In the genomic region with DNA sequence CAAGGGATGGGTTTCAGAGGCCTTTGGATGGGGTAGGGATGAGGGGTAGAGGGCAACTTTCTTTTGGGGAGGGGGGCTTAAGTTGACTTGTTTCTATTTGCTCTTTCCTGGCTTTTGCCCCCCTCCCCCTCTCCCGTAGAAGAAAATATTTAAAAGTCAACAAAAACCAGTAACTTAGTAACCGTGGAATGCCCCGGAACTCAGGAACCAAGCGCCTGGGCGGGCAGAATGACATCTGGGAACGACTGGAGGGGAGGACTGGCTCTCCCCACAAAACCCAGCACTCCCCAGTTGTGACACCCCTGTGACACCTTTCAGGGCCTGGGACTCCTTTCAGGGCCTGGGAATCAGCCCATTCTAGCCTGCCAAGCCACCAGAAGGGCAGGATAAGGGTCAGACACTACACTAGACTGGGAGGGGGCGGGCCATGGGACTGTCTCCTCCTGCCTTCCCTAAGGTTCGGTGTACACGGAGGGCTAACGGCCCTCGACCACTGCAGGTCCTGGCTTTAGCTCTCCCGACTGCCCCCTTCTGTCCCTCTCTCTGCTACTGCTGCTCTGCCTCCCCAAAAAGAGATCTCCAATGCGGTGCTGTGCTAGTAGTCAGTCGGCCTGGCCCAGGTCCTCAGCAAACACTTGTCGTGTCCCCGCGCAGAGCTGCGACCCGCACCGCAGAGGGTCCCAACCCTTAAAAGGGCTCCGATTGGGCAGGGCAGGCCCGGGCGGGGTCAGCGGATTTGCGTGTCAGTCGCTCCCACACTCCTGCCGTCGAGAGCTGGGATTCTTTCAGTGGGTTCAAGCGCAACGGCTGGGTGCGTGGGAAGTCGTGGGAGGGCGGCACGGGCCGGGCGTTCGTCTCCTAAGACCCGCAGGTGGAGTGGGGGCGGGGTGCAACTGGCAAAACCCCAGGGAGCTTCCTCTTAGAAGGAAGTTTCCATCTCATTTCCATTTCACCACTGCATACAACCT, we compare ENCODE assay signal across 12 mouse cellular contexts. TPM values are rescaled to one million over a fixed set of nuclear protein-coding genes. Genes with fewer than 3 reads are reported as not detected.
DNase-seq lines count a peak whose midpoint lies in the region; ATAC-seq and TF ChIP-seq lines count a peak whose summit lies in the region.
"Had no signal": no experiment of that assay in that cellular context is flagged by ENCODE, and none has a peak within 500 bp of the region (broad histone marks: within the 10 kb centered on the region; RNA-seq: fewer than 3 reads in every experiment).

CK137956 (minus strand) TSS at position 51 of the 968 bp plus-strand sequence.

- no peak within 1 kb of the TSS for H3K27ac ChIP-seq in cerebellum, adult 2 months (ENCODE audit: insufficient read depth, low read length)
- peak within 1 kb of the TSS; percentile 64; the same call in 1 of the 2 replicates for H3K27ac ChIP-seq in hindbrain, embryonic 10.5 days
- no peak within 1 kb of the TSS for H3K27ac ChIP-seq in midbrain, embryonic 16.5 days (ENCODE audit: low read length)

- H3K4me3 ChIP-seq in cerebellum, adult 2 months (replicated peaks; ENCODE audit: insufficient read depth, low read depth, low read length), result no peak within 1 kb of the TSS
- peak within 1 kb of the TSS; percentile 37 for H3K4me3 ChIP-seq in hindbrain, embryonic 10.5 days
- no peak within 1 kb of the TSS for H3K4me3 ChIP-seq in midbrain, embryonic 16.5 days (ENCODE audit: low read depth, low read length)

- H3K36me3 ChIP-seq in hindbrain, embryonic 10.5 days, result no peaks in the 10 kb centered on the region
- H3K36me3 ChIP-seq in midbrain, embryonic 16.5 days (ENCODE audit: control insufficient read depth, insufficient read depth, low read length), result no peaks in the 10 kb centered on the region

- intact Hi-C loops in heart, postnatal 10 days (cut with DNase I), result no loop called here

- peak within 1 kb of the TSS; percentile 40 for H3K4me2 ChIP-seq in midbrain, embryonic 16.5 days (ENCODE audit: low read length)

- TF ChIP-seq CTCF in cerebellum, adult 2 months (IDR thresholded peaks at IDR 0.05; ENCODE audit: borderline replicate concordance, insufficient read depth, low read depth, low read length), result 0 out of 2 replicates have a peak, but pooled peaks have one; percentile 5
- TF ChIP-seq CTCF in brain, embryonic 14.5 days (IDR thresholded peaks at IDR 0.05; ENCODE audit: borderline replicate concordance, extremely low read depth, insufficient read depth, insufficient read length), result peak; percentile 49; the same call in 1 of the 2 replicates

- H3K9me3 ChIP-seq in hindbrain, embryonic 10.5 days, result no peaks in the 10 kb centered on the region
- no peaks in the 10 kb centered on the region for H3K9me3 ChIP-seq in midbrain, embryonic 16.5 days (replicated peaks; ENCODE audit: control insufficient read depth, low read length, poor library complexity, severe bottlenecking)

- H3K4me1 ChIP-seq in cerebellum, adult 2 months (ENCODE audit: control insufficient read depth, insufficient read depth, low read length), result peaks cover 10% of the 10 kb centered on the region
- peaks cover 25% of the 10 kb centered on the region for H3K4me1 ChIP-seq in hindbrain, embryonic 10.5 days (replicated peaks)
- H3K4me1 ChIP-seq in midbrain, embryonic 16.5 days (ENCODE audit: control insufficient read depth, insufficient read depth, low read length), result peaks cover 7% of the 10 kb centered on the region; the same call in 1 of the 2 replicates

- 40% methylated on average over 39 of the region's 39 CpGs for WGBS in cerebellum, adult 2 months
- WGBS in hindbrain, embryonic 10.5 days, result 5% methylated on average over 39 of the region's 39 CpGs
- WGBS in midbrain, embryonic 16.5 days, result 6% methylated on average over 39 of the region's 39 CpGs

- no peaks in the 10 kb centered on the region for H3K27me3 ChIP-seq in cerebellum, adult 2 months (ENCODE audit: control insufficient read depth, insufficient read depth, low read length)
- peaks cover 47% of the 10 kb centered on the region for H3K27me3 ChIP-seq in hindbrain, embryonic 10.5 days (ENCODE audit: insufficient read depth, poor library complexity, severe bottlenecking)
- peaks cover 6% of the 10 kb centered on the region for H3K27me3 ChIP-seq in midbrain, embryonic 16.5 days (ENCODE audit: control insufficient read depth, insufficient read depth, low read depth, low read length)

- ATAC-seq in midbrain, embryonic 16.5 days, result 0 out of 2 replicates have a peak, but pooled peaks have one; percentile 42

- H3K9ac ChIP-seq in midbrain, embryonic 16.5 days (ENCODE audit: low read depth, low read length), result peak within 1 kb of the TSS; percentile 23; the same call in 1 of the 2 replicates

- no peak for TF ChIP-seq POLR2A in cerebellum, adult 2 months (IDR thresholded peaks at IDR 0.05; ENCODE audit: borderline replicate concordance, insufficient read depth, low read length)
- no peak for TF ChIP-seq POLR2A in brain, embryonic 14.5 days (IDR thresholded peaks at IDR 0.05; ENCODE audit: borderline replicate concordance, extremely low read depth, insufficient read depth, insufficient read length, poor library complexity, severe bottlenecking)

- no peak for DNase-seq in cerebellum, adult 2 months
- no peak for DNase-seq in cerebellum, adult 9-11 months
- peak; percentile 39 for DNase-seq in brain, embryonic 14.5 days (ENCODE audit: low read depth)
- peak; percentile 42 for DNase-seq in hindbrain, embryonic 10.5 days (ENCODE audit: low spot score)
- DNase-seq in adrenal gland, adult 18-20 months (ENCODE audit: low spot score in 2 of 2), result no peak
- no peak for DNase-seq in heart, postnatal 10 days
- no peak for DNase-seq in heart, adult 11 months
- DNase-seq: layer of hippocampus, adult 9-11 months; spleen, adult 18-20 months; thymus, postnatal 14 days had no signal

RNA-seq across cellular contexts. Expression of gene CK137956, which starts in this region (rescaled TPM):
- 0.57 and 0.80 TPM in 2 replicates for polyA plus RNA-seq in cerebellum, adult 2 months (2012; rRNA removed)
- polyA plus RNA-seq in brain, embryonic 14.5 days (2012; rRNA removed), result 1.1 and 1.4 TPM in 2 replicates
- 1.0 and 1.1 TPM in 2 replicates for polyA plus RNA-seq in hindbrain, embryonic 10.5 days (2016; fragmentation: Nextera tagmentation; extraction: Ambion mirVana)
- 1.3 and 1.9 TPM in 2 replicates for polyA plus RNA-seq in midbrain, embryonic 16.5 days (2015; fragmentation: Nextera tagmentation; extraction: Ambion mirVana)
- not detected for total RNA-seq in adrenal gland, adult 18-20 months (2021)
- not detected for total RNA-seq in heart, postnatal 10 days (2021)
- polyA plus RNA-seq: intestine, embryonic 14.5 days had no signal

Comparison
In these comparisons a context has a peak if more than half of its experiments do, and no peak if none do; other contexts are left out.
1. DNase-seq: peak in brain, embryonic 14.5 days (single experiment) and hindbrain, embryonic 10.5 days (single experiment); none in cerebellum, adult 2 months (0 of 2), cerebellum, adult 9-11 months (single experiment), adrenal gland, adult 18-20 months (0 of 2), heart, postnatal 10 days (0 of 2) and heart, adult 11 months (single experiment).